Mouse (Mus musculus) spleen, adult 2 months (tissue): ENCODE results near the gene Sept11.

Experiments used
- CTCF ChIP-seq: fragments of 200-500 bp; IDR thresholded peaks from 2 replicates; pipeline ENCODE4 v1.5.1; 2011; ENCODE audit warnings: mild to moderate bottlenecking, inconsistent platforms; ENCODE audit not compliant: insufficient read depth, insufficient read length, insufficient replicate concordance; ENCODE audit errors: extremely low read depth
- POLR2A ChIP-seq: fragments of 200-500 bp; IDR thresholded peaks from 2 replicates; pipeline ENCODE4 v1.6.1; 2011; ENCODE audit warnings: low read depth, low read length, inconsistent platforms

DNA sequence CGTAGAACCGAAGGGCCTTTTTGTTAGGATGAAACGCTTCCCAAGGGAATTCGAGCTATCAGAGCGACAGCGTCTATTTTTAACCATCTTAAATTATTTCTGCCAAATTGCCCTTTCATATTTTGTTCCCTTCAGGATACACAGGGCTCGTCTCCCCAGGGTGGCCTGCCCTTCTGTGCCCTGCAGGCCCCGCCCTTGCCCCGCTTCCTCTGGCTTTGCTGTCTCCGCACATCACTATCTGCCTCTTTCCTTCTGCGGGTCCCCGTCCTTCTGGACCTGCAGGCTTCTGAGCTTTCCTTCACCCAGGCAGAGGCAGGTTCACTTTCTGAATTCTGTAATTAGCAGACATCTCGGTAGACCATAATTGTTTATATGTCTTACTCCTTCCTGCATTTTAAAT is 22.6 kb downstream of the Sept11 start:
- TF ChIP-seq CTCF = no peak
- TF ChIP-seq POLR2A = no peak
